Mouse (Mus musculus) thymus, postnatal 14 days (tissue): ENCODE data around the gene Efcab8.

Experiments used
- DNase-seq: peaks from one replicate; pipeline ENCODE4 v3.0.0; 2021

Gene Efcab8

DNA sequence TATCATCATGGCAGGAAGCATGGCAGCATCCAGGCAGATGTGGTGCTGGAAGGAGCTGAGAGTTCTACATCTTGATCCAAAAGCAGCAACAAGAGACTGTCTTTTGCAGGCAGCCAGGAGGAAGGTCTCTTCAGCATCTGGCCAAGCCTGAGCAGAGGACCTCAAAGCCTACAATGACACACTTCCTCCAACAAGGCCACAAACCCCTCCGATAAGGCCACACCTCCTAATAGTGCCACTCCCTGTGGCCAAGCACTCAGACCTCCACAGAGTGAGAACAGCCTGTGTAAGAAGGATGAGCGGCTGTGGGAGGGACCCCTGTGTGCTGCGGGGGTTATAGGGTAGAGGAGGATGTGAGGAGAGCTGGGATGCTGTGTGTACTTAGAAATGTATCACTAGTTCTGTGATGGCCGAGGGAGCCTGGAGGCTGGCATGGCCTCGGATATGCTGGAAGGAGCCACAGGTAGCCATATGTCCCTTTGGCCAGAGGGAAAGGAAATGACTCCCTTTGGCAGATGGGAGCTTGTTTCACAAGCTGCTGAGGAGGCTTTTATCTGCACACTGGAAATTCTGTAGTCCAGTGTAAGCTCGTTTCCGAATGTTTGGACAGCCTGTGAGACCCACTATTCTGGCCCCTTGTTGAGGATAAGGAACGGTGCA lies 47.6 kb downstream of the Efcab8 start:
- no peak for DNase-seq

DNA sequence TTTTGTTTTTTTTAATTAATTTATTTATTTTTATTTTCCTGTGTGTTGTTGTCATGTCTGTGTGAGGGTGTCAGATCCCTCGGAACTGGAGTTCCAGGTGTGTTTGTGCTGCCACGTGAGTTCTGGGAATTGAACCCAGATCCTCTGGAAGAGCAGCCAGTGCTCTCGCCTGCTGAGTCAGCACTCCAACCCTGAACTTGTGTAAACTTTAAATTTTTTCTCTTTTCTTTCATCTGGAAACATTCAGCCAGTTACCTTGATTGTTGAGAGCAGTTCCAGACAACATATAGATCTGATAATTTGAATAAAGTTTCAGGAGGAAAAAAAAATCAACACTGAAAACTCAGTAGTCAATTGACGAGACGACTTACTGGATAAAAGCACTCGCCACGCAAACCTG lies 49.0 kb downstream of the Efcab8 start:
- DNase-seq, result no peak

DNA sequence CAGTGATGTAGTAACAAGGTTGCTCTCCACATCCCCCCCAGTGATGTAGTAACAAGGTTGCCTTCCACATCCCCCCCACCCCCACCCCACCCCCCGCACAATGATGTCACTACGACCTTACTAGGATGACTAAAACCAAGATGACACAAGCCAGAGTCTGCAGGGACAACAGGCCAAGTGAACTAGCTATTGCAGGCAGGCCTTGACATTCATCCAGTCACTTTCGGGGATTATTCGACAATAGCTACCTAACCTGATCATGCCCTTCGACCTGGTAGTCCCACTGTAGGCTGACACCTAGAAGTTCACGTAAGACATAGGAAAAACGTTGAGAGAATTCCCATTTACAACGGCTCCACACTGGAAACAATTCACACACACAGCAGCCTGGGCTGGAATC lies 53.6 kb downstream of the Efcab8 start:
- DNase-seq, result no peak

DNA sequence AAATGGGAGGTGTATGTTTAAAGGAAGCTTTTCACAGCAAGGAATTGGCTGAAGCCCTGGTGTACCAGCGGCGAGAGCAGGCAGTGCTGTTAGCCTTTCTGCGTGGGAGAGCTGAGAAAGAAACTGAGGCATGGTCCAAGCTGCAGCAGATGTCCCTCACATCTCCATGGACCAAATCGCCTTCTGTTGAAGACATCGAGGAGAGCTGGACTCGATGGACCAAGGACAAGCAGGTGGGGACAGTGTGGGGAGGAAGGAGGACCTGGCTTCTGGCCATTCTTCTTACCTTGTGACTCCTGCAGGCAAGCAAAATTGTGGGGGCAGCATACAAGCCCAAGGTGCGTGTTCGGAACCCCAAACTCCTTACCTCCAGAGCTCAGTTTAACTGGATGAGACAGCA lies 63.1 kb downstream of the Efcab8 start:
- DNase-seq, result no peak

DNA sequence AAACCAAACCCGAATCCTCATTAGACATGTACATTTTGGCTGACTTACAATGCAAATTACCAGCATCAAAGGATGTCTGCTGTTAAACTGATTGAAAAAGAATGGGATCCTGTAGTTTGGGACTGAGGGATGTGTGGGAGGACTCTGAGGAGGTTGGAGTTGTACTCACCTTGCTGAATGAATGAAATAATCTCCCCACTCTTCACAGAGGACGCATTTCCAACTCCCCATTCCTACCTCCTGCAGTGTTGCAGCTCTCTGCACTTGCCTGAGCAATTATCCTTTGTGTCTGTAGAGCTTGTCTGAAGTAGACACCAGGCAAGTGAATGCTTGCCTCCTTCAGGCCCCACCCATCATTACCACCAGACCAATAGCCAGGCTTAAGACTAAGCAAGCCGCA lies 68.7 kb downstream of the Efcab8 start:
- no peak for DNase-seq

DNA sequence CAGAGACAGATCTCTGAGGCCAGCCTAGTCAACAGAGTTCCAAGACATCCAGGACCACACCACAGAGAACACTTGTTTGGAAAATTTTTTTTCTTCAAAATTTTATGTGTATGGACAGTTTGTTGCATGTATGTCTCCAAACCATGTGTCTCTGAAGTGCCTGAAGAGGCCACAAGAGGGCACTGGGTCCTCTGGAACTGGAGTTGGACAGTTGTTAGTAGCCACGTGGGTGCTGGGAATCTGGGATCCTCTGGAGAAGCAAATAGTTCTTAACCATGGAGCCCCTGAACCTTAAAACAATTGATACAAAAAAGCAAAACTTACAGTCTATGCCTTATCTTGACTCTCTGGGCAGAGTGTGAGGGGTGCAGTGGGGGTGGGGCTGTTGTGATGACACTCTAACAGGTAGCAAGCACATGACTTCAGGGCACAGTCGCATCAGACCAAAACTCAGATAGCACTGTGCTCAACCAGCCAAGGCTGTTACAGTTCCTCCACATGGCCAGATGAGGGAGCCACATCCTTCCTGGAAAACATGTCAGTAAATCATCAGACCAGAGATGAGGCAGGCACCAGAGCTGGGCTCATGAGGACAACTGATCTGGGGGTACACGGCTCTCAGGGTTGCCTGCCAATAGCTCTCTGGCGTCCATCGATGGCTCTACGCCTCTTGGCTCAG lies 70.8 kb downstream of the Efcab8 start:
- peak; percentile 14 for DNase-seq

DNA sequence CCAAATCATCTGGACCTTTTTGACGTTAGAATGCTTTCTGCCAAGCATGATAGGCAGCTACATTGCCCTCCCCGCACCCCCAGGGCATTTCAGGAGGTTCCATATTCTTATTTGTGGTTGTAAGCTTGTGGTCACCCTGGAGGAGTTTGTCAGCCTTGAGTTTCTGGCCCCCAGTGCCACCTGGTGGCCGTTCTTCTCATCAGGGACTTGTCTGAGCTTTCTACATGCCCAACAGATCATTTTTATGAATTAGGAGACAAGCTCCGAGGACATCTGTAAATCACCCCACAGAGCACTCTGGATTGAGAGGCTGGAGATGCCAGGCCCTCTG lies 71.3 kb downstream of the Efcab8 start:
- peak; percentile 56 for DNase-seq

DNA sequence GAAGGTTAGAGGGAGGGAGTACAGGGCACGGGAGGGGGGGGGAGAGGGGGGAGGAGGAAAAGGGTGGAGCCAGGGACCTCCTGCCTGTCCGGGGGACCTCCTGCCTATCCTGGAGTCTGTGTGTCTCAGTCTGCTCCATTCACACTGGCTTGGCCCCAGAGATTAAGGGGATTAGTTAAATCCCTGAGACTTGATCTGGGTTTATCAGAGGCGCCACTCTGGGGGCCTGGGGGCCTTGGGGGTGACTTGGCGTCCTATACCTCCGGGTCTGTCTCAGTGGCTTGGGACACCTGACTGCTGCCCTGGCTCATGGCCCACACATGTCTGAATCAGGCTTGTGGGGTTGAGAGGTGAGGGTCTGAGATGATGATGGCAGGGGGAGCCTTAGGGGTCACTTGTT lies 73.8 kb downstream of the Efcab8 start:
- DNase-seq, result no peak

DNA sequence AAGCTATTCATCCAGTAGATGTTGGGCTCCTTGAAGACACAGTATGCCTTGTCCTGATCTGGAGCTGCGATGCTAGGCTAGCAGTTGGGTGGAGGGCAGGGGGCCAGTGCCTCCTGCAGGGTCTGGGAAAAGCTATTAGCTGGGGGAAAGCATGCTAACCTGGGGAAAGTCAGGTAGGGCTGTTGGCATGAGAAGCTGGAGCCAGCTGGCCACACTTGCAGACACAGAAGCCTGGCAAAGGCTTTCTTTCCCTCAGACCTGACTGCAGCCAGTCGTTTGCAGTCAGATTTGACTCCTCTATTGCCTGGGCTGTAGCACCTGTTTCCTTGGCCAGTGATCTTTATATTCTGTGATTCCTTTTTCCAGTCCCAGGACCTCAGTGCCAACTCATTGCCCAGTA lies 79.8 kb downstream of the Efcab8 start:
- no peak for DNase-seq

DNA sequence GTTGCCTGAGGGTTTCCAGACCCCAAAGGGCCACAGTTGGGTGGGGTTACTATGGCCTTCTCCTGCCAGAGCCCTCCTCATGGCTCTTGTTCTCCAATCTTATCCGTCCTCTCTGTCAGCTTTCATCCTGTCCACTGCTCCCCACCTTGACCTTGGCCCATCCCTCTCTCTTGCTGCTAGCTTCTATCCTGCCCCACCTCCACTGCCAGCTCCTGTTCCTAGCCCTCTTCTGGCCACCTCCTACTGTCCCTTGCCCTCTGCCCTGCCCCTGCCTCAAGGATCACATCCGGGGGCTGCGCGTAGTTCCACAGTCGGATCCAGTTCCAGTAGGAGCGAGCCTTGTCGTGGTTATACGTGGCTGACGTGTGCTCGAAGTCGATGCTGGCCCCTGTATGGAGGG lies 80.6 kb downstream of the Efcab8 start:
- no peak for DNase-seq

DNA sequence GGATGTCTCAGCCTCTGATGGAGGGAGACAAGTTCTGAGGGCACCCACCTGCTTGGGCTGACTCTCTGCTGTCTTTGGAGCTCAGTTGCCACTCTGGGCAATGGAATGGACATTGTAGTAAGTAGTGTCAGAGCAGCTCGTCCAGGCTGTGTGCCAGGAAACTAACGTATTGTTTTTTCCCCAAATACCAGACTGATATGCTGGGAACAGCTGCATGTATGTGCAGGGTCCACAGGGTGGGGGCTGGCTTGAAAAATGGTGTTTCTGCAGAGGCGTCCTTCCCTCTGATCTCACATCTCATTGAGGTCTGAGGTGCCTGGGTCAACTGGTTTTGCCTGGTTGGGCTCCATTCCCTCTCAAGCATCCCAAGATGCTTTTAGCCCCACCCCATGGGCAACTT lies 81.0 kb downstream of the Efcab8 start:
- no peak for DNase-seq

DNA sequence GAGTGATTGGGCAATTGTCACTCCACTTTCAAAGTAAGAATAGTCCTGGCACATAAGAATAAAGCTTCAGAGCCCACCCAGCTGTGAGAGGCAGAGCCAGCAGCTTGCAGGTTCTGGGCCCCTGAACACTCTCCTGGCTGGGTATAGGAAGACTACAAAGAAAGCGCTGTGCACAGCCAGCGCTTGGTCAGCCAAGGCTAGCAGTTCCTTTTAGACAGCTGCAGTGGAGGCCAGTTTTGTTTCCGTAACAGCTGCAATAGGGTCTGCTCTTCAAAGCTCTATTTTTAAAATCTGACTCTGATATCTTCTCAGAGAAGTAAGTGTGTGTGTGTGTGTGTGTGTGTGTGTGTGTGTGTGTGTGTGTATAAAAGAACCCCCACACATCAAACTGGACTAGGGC lies 82.2 kb downstream of the Efcab8 start:
- DNase-seq, result no peak

DNA sequence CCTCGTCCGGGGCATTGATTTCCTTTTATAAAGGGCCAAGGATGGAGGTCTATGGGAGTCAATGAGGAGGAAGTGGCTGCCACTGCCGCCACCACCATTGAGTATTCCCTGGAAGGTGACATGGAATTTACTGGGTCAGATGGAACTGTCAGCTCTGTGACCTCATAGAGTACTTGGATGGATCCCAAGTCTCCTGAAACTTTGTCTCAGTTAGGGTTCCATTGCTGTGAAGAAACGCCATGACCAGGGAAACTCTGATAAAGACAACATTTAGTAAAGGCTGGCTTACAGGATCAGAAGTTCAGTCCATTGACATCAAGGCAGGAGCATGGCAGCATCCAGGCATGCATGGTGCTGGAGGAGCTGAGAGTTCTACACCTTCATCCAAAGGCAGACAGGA lies 91.3 kb downstream of the Efcab8 start, which contains the start of gene Sun5:
Gene Sun5 (minus strand): TSS at position 101 of the 400 bp plus-strand sequence.
- no peak for DNase-seq

DNA sequence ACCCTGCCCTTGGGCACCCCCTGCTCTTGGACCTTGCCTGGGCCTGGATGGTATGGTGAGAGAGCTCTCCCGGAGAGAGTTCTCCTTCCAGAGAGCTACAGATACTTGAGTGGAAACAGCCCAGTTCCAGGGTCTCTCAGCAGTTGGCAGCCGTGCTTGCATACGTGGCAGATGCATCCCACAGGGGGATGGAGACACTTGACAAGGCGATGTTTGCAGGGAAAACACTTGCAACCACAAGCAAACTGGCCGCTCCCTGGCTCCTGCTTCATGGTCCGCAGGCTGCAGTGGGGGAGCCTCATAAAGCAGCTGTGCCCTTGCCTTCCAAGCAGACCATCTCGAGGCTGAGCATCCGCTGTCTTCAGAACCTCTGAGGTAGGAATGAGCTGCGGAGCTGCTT lies 95.0 kb downstream of the Efcab8 start, which contains the start of gene Bpifb2:
Gene Bpifb2 (plus strand): TSS at position 301 of the 400 bp plus-strand sequence.
- DNase-seq, result no peak
